Mouse (Mus musculus) kidney, adult 11 months (tissue): ENCODE measurements at regions not wholly inside any gene's neighbourhood (a gene's known extent, or its start where the extent isn't known, plus 50 kb on each side); places are given as distances from the start of the nearest gene placed in this dataset.

Experiments used
- DNase-seq: peaks from one replicate; pipeline ENCODE4 v3.0.0; 2022

DNA sequence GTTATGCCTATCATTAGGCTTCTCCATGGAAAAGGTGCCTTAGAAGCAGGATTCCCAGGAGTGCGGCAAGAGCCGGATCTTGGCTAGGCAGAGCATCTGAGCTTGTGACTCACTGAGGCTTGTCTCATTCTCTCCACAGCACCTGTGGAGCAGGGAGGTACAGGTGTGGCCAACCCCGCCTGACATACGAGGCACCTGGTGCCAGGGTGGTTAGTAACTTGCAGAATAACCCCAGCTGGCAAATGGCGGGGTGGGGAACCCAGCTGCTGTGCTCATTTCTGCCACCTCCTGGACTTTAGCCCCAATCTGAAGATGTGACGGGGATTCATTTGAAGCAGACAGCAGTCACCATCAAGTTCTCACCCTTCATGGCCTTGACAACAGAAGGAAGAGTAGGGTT is 96.2 kb downstream of the Pdgfra start:
- no peak for DNase-seq

DNA sequence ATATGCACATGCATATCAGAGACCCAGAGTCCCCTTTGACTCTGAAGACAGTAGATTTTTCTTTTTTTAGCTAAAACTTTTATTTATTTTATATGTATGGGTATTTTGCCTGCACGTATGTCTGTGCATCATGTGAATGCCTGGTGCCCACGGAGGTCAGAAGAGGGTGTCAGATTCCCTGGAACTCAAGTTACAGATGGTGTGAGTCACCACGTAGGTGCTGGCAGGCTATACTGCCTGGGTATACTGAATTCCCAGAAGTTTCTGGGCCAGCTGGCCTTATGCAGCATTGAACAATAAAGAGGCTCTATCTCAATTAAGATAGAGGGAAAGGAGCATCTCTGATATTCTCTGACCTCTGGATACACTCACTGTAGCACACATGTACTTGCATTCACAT is 97.6 kb downstream of the Pdgfra start:
- DNase-seq = no peak

- DNase-seq = no peak
Observed at GRCm38 (mm10) chr5:75253349-75253748, 101.3 kb downstream of the Pdgfra start.

GRCm38 (mm10) chr5:75253830-75254229 is 101.7 kb downstream of the Pdgfra start:
- no peak for DNase-seq

- DNase-seq = no peak
Observed at GRCm38 (mm10) chr5:75256186-75256585, 104.1 kb downstream of the Pdgfra start.

DNA sequence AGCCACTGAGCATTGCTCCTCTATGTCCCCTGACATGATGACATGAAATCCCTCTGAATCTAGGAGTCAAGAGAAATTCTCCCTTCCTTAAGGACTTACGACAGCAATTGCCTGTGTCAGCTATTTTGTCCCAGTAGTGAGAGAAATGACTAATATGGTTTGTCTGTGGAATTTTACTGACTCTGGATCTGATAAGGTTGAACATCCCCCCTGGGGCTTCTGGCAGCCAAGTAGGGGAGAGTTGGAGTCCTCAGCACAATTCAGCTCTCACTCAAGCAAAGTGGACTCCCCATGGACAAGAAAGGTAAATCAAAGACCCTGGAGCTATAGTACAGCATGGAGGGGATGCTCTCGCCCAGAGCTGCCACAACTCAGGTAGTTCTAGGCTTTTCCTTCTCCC is 105.0 kb downstream of the Pdgfra start:
- no peak for DNase-seq

GRCm38 (mm10) chr5:75260247-75260646 is 108.2 kb downstream of the Pdgfra start:
- DNase-seq = no peak

DNA sequence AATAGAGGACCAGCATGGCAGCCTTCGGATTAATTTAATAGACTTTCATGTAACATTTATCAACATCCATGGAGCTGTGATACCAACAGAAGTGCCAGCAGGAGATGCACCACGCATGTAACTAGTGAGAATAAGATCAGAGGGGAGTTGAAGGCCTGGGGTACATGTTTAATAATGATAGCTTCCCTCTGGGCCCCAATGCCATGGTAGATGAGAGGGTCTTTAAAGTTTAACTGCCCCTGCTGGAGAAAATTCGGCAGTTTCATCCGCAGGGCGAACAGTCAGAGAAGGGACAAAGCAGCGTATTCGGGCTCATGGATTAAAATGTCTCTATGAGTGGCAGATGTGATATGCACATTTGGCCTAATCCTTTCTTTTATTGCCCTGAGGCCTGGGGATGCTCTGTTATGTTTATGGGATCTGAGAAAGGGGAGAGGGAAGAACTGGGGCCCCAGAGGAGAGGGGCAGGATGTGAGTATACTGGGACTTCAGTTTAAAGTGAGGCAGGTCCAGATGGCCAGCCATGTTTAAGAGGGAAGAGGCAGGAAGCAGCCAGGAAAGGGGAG is 114.1 kb downstream of the Pdgfra start:
- DNase-seq = no peak

DNA sequence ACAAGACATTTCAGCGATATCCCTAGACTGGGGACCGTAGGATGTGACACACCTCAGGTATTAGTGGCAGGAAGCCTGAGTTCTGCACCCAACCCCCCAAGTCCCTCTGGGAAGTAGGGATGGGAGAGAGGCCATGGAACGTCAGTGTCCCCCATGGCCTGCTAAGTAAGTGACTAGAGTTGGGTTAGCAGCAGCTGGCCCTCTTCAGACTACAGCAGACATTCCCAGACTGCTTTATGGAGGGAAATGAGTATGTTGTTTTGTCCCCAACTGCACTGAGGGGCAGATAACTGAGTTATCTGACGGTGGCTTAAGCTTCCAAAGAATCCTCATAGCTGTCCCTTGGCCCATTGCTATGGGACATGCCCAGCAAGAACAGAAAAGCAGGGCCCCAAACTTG is 114.8 kb downstream of the Pdgfra start:
- no peak for DNase-seq

- no peak for DNase-seq
Observed at GRCm38 (mm10) chr5:75267766-75268165, 115.7 kb downstream of the Pdgfra start.

DNA sequence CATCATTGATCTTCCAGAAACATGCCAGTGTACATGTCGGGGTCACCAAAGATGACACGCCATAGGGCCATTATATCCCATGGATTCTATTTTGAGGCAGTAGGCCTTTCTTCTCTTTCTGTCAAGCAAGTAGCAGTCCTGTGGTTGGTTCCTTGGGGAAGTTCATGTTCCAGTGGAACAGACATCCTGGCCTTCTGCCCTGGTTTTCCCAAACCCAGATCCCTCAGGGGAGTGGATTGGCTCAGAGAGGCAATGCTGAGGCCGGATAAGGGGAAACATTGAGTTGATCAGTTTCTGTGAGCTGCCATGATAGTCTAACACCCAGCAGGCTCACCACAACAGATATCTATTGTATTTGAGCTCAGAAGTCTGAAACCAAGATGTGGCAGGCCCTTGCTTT is 125.9 kb downstream of the Pdgfra start:
- DNase-seq = no peak

GRCm38 (mm10) chr5:75279561-75280171 is 127.6 kb downstream of the Pdgfra start:
- no peak for DNase-seq

DNA sequence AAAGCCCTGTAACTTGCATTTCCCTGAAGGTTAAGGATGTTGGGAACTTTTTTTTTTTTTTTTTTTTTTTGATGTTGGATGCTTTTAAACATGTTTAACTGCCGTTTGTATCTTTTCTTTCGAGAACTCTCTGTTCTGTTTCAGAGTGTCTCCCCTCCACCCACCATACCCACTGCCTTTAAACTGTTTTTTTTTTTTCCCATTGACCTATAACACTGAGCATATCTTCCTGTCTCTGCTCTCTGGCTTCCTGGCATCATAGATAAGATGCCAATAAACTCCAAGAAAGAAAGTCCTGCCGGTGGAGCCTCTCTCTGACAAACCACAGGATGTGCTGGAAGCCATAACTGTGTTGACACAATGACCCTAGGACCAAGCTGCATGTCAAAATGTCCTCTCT is 128.6 kb downstream of the Pdgfra start:
- DNase-seq = no peak

- DNase-seq = no peak
Observed at GRCm38 (mm10) chr5:75281510-75281909, 129.4 kb downstream of the Pdgfra start.

DNA sequence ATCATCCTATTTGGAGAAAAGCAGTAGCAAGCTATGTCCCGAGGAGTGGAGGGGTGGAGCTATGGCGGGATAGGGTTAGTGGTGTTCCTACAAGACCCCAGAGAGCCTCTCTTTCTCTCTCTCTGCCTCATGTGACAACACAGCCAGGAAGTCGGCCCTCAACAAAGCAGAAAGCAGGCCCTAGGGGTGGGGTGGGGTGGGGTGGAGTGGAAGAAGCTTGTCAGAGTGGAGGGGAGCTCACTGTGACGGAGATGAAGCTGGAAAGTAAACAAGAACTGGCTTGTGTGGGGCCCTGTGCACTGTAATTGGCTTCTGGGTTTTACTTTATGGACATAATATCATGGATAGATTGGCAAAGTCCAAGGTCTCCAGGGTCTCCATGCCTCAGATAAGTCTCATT is 130.5 kb downstream of the Pdgfra start:
- no peak for DNase-seq

DNA sequence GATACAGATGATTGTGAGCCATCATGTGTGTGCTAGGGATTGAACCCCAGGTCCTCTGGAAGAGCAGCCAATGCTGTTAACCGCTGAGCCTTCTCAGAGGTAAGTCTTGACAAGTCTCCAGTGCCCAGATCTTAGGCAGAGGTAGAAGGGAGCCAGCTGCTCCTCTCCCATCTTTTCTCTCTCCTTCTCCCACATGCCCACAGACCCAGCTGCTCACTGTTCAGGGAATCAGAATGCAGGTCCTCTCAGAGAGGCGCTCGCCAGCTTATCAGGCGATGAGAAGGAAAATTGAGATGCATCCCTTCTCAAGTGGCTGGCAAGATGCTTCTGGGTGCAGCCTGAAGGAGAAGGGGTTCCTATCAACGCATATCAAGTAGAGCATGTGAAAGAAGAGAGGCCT is 131.7 kb downstream of the Pdgfra start:
- no peak for DNase-seq

DNA sequence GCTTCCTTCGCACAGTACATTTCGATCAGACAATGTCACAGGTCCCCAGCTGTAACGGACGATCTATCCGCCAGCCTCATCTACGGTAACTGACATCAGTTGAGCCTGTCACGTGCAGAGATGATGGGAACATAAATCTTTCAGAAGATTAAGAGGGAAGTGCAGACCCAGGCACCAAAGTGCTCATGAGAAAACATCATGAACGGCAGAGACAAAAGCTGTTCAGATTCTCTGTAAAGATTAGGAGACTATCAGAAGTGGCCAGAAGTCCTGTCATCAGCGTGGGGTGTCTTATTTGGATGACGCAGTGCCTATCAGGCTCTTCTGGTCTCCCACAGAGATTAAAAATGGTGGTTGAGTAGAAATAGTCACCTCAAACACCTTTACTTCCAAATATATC is 133.9 kb downstream of the Pdgfra start:
- DNase-seq = no peak

- DNase-seq = no peak
Observed at GRCm38 (mm10) chr5:75295676-75296075, 143.6 kb downstream of the Pdgfra start.

- no peak for DNase-seq
Observed at GRCm38 (mm10) chr5:75312897-75313296, 160.8 kb downstream of the Pdgfra start.

DNA sequence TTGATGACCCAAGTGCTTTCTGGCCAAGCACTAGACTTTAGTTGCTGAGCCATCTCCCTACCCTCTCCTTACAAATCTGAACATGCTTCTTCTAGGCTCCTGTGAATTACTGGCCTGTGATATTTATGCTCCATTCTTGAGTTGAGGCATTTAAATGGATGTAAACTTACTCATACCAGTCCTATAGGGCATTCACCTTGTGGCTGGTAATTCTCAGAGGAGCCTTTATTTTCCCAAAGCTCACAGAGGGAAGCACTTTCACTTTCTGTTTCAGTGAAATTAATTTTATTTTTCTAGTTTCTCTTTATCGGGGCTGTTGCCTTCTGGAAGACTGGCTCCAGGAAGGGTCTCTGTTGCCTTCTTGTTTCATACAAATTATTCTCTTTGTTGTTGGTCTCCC is 163.9 kb downstream of the Pdgfra start:
- DNase-seq = no peak

- DNase-seq = no peak
Observed at GRCm38 (mm10) chr5:75320536-75320935, 168.4 kb downstream of the Pdgfra start.

DNA sequence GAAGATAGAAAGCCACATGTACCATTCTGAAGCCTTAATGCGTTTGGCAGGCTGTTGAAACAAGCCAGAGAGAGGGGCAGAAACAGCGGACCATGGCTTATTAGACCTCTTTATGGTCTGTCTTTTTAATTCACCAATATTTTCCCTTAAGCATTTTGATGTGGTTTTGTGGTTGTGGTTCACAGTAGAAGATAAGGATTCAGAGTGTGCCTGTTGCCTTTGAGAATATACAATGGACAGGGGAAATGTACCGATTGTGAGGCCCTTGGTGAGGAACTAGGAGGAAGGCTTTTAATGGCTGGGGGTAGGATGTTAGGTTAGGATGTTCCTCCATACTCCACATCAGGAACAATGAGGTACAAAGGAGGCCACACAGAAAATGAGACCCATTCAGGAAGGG is 182.0 kb downstream of the Pdgfra start:
- DNase-seq = no peak

DNA sequence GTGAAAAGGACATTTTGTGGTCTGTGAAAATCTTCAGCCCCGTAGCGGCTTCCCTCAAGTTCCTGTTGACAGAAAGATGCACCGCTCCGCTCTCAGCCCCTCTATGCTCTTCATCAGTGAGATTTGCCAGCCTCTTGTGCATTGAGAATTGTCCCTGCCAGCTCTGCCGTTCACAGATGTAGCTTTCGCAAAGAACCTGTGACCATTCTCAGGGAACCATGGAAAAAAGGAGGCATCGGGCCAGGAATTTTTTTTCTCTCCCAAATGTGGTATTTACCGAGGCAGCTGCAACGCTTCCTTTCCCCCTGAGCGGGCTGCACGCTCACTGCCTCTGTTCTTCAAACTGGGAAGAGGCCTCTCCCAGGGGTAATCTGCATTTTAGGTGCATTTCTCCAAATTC is 184.4 kb downstream of the Pdgfra start:
- no peak for DNase-seq

GRCm38 (mm10) chr5:75338439-75338838 is 186.3 kb downstream of the Pdgfra start:
- no peak for DNase-seq

DNA sequence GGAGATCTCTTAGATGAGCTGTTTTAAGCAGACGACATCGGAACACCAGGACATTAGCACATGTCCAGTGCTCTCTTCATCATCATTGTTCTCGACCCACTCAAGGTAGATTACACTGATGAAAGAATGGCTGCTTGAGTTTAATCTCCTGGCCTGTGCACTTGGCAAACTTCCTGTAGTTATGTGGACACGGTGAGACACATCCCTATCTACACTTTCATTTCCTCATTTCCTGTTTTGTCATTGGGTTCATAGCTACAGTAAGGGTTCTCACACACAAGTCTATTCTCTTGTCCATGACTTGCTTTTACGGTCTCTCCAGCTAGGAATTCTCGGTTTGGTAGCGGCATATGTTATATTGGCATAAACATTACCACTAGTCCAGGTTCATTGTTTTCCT is 190.5 kb downstream of the Pdgfra start:
- no peak for DNase-seq
